Mouse (Mus musculus) liver, postnatal 0 days (tissue): Measurements from ENCODE around the gene Mblac2. TPM values are rescaled to one million over a fixed set of nuclear protein-coding genes. Genes with fewer than 3 reads are reported as not detected.

Experiments used
- ATAC-seq: fragments of 200-750 bp; cut with Nextera tagmentation; 2 replicates; pipeline ENCODE4 v1.8.0; 2017; ENCODE audit warnings: mild to moderate bottlenecking, moderate library complexity
- DNase-seq: peaks from one replicate; pipeline ENCODE4 v3.0.0-alpha.2; 2016
- H3K27ac ChIP-seq: fragments of 300-500 bp; sonication (generic); 2 replicates; pipeline ENCODE4 v1.5.1; 2014; ENCODE audit warnings: antibody characterized with exemption, moderate library complexity, mild to moderate bottlenecking, low read depth
- H3K27me3 ChIP-seq: fragments of 300-500 bp; sonication (generic); 2 replicates; pipeline ENCODE4 v1.6.1; 2014; ENCODE audit warnings: low read length, control low read depth, mixed read lengths; ENCODE audit not compliant: insufficient read depth
- H3K36me3 ChIP-seq: fragments of 300-500 bp; sonication (generic); replicated peaks from 2 replicates; pipeline ENCODE4 v1.6.1; 2014; ENCODE audit warnings: mild to moderate bottlenecking, control low read depth, low read length, moderate library complexity, mixed read lengths; ENCODE audit not compliant: insufficient read depth
- H3K4me1 ChIP-seq: fragments of 300-500 bp; sonication (generic); 2 replicates; pipeline ENCODE4 v1.6.1; 2014; ENCODE audit warnings: antibody characterized with exemption, mild to moderate bottlenecking, control low read depth; ENCODE audit not compliant: insufficient read depth
- H3K4me2 ChIP-seq: fragments of 300-500 bp; sonication (generic); 2 replicates; pipeline ENCODE4 v1.6.1; 2014; ENCODE audit warnings: low read depth, mild to moderate bottlenecking, low read length, moderate library complexity, mixed read lengths
- H3K4me3 ChIP-seq: fragments of 300-500 bp; sonication (generic); 2 replicates; pipeline ENCODE4 v1.5.1; 2014; ENCODE audit warnings: low read depth, low read length
- H3K9ac ChIP-seq: fragments of 300-500 bp; sonication (generic); replicated peaks from 2 replicates; pipeline ENCODE4 v1.6.1; 2014; ENCODE audit warnings: mild to moderate bottlenecking, moderate library complexity
- H3K9me3 ChIP-seq: fragments of 300-500 bp; sonication (generic); 2 replicates; pipeline ENCODE4 v1.6.1; 2016; ENCODE audit warnings: mild to moderate bottlenecking, control low read depth, low read length, mixed read lengths
- CTCF ChIP-seq: sonication (generic); IDR thresholded peaks from 2 replicates; pipeline ENCODE4 v1.5.1; 2016; ENCODE audit warnings: antibody characterized with exemption, low read depth
- EP300 ChIP-seq: IDR thresholded peaks from 2 replicates; pipeline ENCODE4 v1.6.1; 2016; ENCODE audit warnings: antibody characterized with exemption, low read depth, mild to moderate bottlenecking
- WGBS: fragments of 180-500 bp; shearing (Covaris S2); extraction: QIAGEN DNeasy Blood & Tissue Kit; methylation state at CpG from one replicate; pipeline ENCODE4 v1.1.7; 2014; ENCODE audit not compliant: insufficient replicate concordance; 5-methylcytosine and 5-hydroxymethylcytosine counted together
- polyA plus RNA-seq: library from polyadenylated mRNA; unstranded; fragments of >200 nt; fragmentation: Nextera tagmentation; extraction: Ambion mirVana; gene quantifications from 2 replicates; pipeline ENCODE4 v1.2.1, GENCODE M21; 2015

Mblac2 gene
- 3.1 and 4.3 TPM in 2 replicates for polyA plus RNA-seq

GRCm38 (mm10) chr13:81710775-81711545 lies at the start of gene Mblac2, which contains the start of gene Polr3g:
TSS of gene Mblac2 (plus strand) at chr13:81711341.
TSS of gene Polr3g (minus strand) at chr13:81711013.
- peaks cover 24% of the 10 kb centered on the region for H3K4me1 ChIP-seq
- H3K9me3 ChIP-seq, result no peaks in the 10 kb centered on the region
- DNase-seq (peak; percentile 97), ATAC-seq (peak; percentile 94)
- H3K4me2 ChIP-seq, result peak within 1 kb of the TSS; percentile 100
- H3K36me3 ChIP-seq, result no peaks in the 10 kb centered on the region
- under 1% methylated on average over 56 of the region's 61 CpGs for WGBS
- no peaks in the 10 kb centered on the region for H3K27me3 ChIP-seq
- H3K9ac ChIP-seq, result peak within 1 kb of the TSS; percentile 73
- peak within 1 kb of the TSS; percentile 73 for H3K4me3 ChIP-seq
- TF ChIP-seq EP300, result 0 out of 2 replicates have a peak, but pooled peaks have one; percentile 40
- TF ChIP-seq CTCF, result peak; percentile 13; the same call in 1 of the 2 replicates
- peak within 1 kb of the TSS; percentile 86 for H3K27ac ChIP-seq

- TF ChIP-seq CTCF, result no peak
- no peak for TF ChIP-seq EP300
- Histone ChIP-seq H3K36me3 (peaks cover 32% of the 10 kb centered on the region), H3K9ac (0 out of 2 replicates have a peak overlapping the region, but pooled peaks have one; percentile 16), H3K4me2 (peak overlapping the region; percentile 34; the same call in 1 of the 2 replicates), H3K4me3 (no peak overlapping the region), H3K9me3 (no peaks in the 10 kb centered on the region), H3K27me3 (no peaks in the 10 kb centered on the region), H3K4me1 (peaks cover 20% of the 10 kb centered on the region), H3K27ac (peak overlapping the region; percentile 60)
- peak; percentile 69 for ATAC-seq
- DNase-seq, result no peak
- WGBS, result 69% methylated on average over 12 of the region's 12 CpGs
Observed at GRCm38 (mm10) chr13:81663566-81664330, 47.4 kb upstream of the Mblac2 start.

- no peak overlapping the region for H3K9ac ChIP-seq
- TF ChIP-seq CTCF, result no peak
- 0 out of 2 replicates have a peak, but pooled peaks have one; percentile 37 for TF ChIP-seq EP300
- H3K9me3 ChIP-seq, result no peaks in the 10 kb centered on the region
- H3K27me3 ChIP-seq, result no peaks in the 10 kb centered on the region
- H3K4me2 ChIP-seq, result no peak overlapping the region
- peaks cover 37% of the 10 kb centered on the region for H3K36me3 ChIP-seq
- peaks cover 15% of the 10 kb centered on the region for H3K4me1 ChIP-seq
- ATAC-seq (peak; percentile 89), DNase-seq (peak; percentile 45)
- 75% methylated on average over 5 of the region's 5 CpGs for WGBS
- peak overlapping the region; percentile 60; the same call in 1 of the 2 replicates for H3K27ac ChIP-seq
- no peak overlapping the region for H3K4me3 ChIP-seq
Observed at GRCm38 (mm10) chr13:81664331-81664698, 46.8 kb upstream of the Mblac2 start.

GRCm38 (mm10) chr13:81667713-81668112 lies 43.4 kb upstream of the Mblac2 start:
- Histone ChIP-seq H3K27me3 (no peaks in the 10 kb centered on the region), H3K9ac (no peak overlapping the region), H3K36me3 (peaks cover 53% of the 10 kb centered on the region), H3K4me1 (peaks cover 7% of the 10 kb centered on the region), H3K4me3 (no peak overlapping the region), H3K27ac (no peak overlapping the region), H3K4me2 (no peak overlapping the region), H3K9me3 (no peaks in the 10 kb centered on the region)
- TF ChIP-seq EP300 (no peak), CTCF (no peak)
- 80% methylated on average over 5 of the region's 5 CpGs for WGBS
- DNase-seq (no peak), ATAC-seq (no peak)

- Histone ChIP-seq H3K4me1 (no peaks in the 10 kb centered on the region), H3K27me3 (no peaks in the 10 kb centered on the region), H3K36me3 (peaks cover 34% of the 10 kb centered on the region), H3K9ac (no peak overlapping the region), H3K27ac (no peak overlapping the region), H3K9me3 (no peaks in the 10 kb centered on the region), H3K4me3 (no peak overlapping the region), H3K4me2 (no peak overlapping the region)
- DNase-seq (no peak), ATAC-seq (no peak)
- WGBS, result 83% methylated on average over 8 of the region's 8 CpGs
- TF ChIP-seq EP300 (no peak), CTCF (no peak)
Observed at GRCm38 (mm10) chr13:81675333-81675732, 35.8 kb upstream of the Mblac2 start.

- Histone ChIP-seq H3K4me2 (no peak overlapping the region), H3K9ac (no peak overlapping the region), H3K9me3 (no peaks in the 10 kb centered on the region), H3K4me1 (no peaks in the 10 kb centered on the region), H3K27me3 (no peaks in the 10 kb centered on the region), H3K4me3 (no peak overlapping the region), H3K27ac (no peak overlapping the region), H3K36me3 (peaks cover 18% of the 10 kb centered on the region)
- ATAC-seq (no peak), DNase-seq (no peak)
- WGBS, result 90% methylated on average over 3 of the region's 3 CpGs
- no peak for TF ChIP-seq CTCF
Observed at GRCm38 (mm10) chr13:81683107-81683506, 28.0 kb upstream of the Mblac2 start.
